Mouse (Mus musculus): ENCODE measurements at regions not wholly inside any gene's neighbourhood (a gene's known extent, or its start where the extent isn't known, plus 50 kb on each side); places are given as distances from the start of the nearest gene placed in this dataset.

- Histone ChIP-seq H3K4me3 (ENCODE audit: low read depth, low read length) (no peak overlapping the region), H3K4me1 (ENCODE audit: control insufficient read depth, insufficient read depth, low read length) (no peaks in the 10 kb centered on the region), H3K4me2 (ENCODE audit: low read depth, severe bottlenecking) (no peak overlapping the region), H3K9ac (ENCODE audit: low read length) (no peak overlapping the region), H3K36me3 (ENCODE audit: control insufficient read depth, insufficient read depth, low read length) (no peaks in the 10 kb centered on the region), H3K9me3 (ENCODE audit: control insufficient read depth, low read length) (no peaks in the 10 kb centered on the region), H3K27ac (replicated peaks; ENCODE audit: low read depth, low read length) (no peak overlapping the region), H3K27me3 (ENCODE audit: control insufficient read depth, insufficient read depth, low read length) (no peaks in the 10 kb centered on the region)
- DNase-seq (ENCODE audit: low spot score) = no peak
- no peak for ATAC-seq (ENCODE audit: insufficient number of reproducible peaks, low FRiP score, low TSS enrichment, low read depth)
These were observed 127.6 kb upstream of the Pln start for GRCm38 (mm10) chr10:53209916-53210315.
